Mouse (Mus musculus) kidney, embryonic 16.5 days (tissue): ENCODE measurements around the gene Nog. TPM values are rescaled to one million over a fixed set of nuclear protein-coding genes. Genes with fewer than 3 reads are reported as not detected.

Source experiments
- ATAC-seq: fragments of 200-750 bp; cut with Nextera tagmentation; 2 replicates; pipeline ENCODE4 v1.8.0; 2017; ENCODE audit warnings: moderate TSS enrichment; ENCODE audit not compliant: low FRiP score, low TSS enrichment
- H3K27ac ChIP-seq: fragments of 300-500 bp; sonication (generic); 2 replicates; pipeline ENCODE4 v1.5.1; 2014; ENCODE audit warnings: low read length
- H3K27me3 ChIP-seq: fragments of 300-500 bp; sonication (generic); 2 replicates; pipeline ENCODE4 v1.6.1; 2014; ENCODE audit warnings: low read length, control low read depth, mixed read lengths; ENCODE audit not compliant: insufficient read depth
- H3K36me3 ChIP-seq: fragments of 300-500 bp; sonication (generic); 2 replicates; pipeline ENCODE4 v1.6.1; 2014; ENCODE audit warnings: low read length, control low read depth, mixed read lengths; ENCODE audit not compliant: insufficient read depth
- H3K4me1 ChIP-seq: fragments of 300-500 bp; sonication (generic); 2 replicates; pipeline ENCODE4 v1.6.1; 2014; ENCODE audit warnings: low read length, control low read depth, mixed read lengths; ENCODE audit not compliant: insufficient read depth
- H3K4me2 ChIP-seq: fragments of 300-500 bp; sonication (generic); replicated peaks from 2 replicates; pipeline ENCODE4 v1.6.1; 2014; ENCODE audit warnings: low read depth, low read length
- H3K4me3 ChIP-seq: fragments of 300-500 bp; sonication (generic); 2 replicates; pipeline ENCODE4 v1.5.1; 2014; ENCODE audit warnings: mild to moderate bottlenecking, low read length
- H3K9ac ChIP-seq: fragments of 300-500 bp; sonication (generic); replicated peaks from 2 replicates; pipeline ENCODE4 v1.6.1; 2014; ENCODE audit warnings: low read length
- H3K9me3 ChIP-seq: fragments of 300-500 bp; sonication (generic); 2 replicates; pipeline ENCODE4 v1.6.1; 2016; ENCODE audit warnings: low read length, control low read depth
- WGBS: fragments of 180-500 bp; shearing (Covaris S2); extraction: QIAGEN DNeasy Blood & Tissue Kit; methylation state at CpG from one replicate; pipeline ENCODE4 v1.1.7; 2014; 5-methylcytosine and 5-hydroxymethylcytosine counted together
- polyA plus RNA-seq: library from polyadenylated mRNA; unstranded; fragments of >200 nt; fragmentation: Nextera tagmentation; extraction: Ambion mirVana; gene quantifications from 2 replicates; pipeline ENCODE4 v1.2.1, GENCODE M21; 2015

Gene Nog
- polyA plus RNA-seq, result 0.80 and 1.0 TPM in 2 replicates

GRCm38 (mm10) chr11:89302056-89302815 lies at the start of gene Nog:
TSS of gene Nog (minus strand) at chr11:89302332.
- H3K4me3 ChIP-seq, result peak within 1 kb of the TSS; percentile 66
- H3K27me3 ChIP-seq, result peaks cover 28% of the 10 kb centered on the region
- H3K9me3 ChIP-seq, result peaks cover 4% of the 10 kb centered on the region; the same call in 1 of the 2 replicates
- under 1% methylated on average over 75 of the region's 97 CpGs for WGBS
- peak within 1 kb of the TSS; percentile 67 for H3K9ac ChIP-seq
- H3K27ac ChIP-seq, result peak within 1 kb of the TSS; percentile 58
- peaks cover 29% of the 10 kb centered on the region for H3K4me1 ChIP-seq
- H3K36me3 ChIP-seq, result no peaks in the 10 kb centered on the region
- peak; percentile 49 for ATAC-seq
- H3K4me2 ChIP-seq, result peak within 1 kb of the TSS; percentile 97

GRCm38 (mm10) chr11:89340238-89340637 lies 38.1 kb upstream of the Nog start:
- H3K36me3 ChIP-seq, result no peaks in the 10 kb centered on the region
- no peak overlapping the region for H3K4me2 ChIP-seq
- no peak for ATAC-seq
- H3K9ac ChIP-seq, result no peak overlapping the region
- H3K9me3 ChIP-seq, result no peaks in the 10 kb centered on the region
- no peak overlapping the region for H3K4me3 ChIP-seq
- no peaks in the 10 kb centered on the region for H3K4me1 ChIP-seq
- no peaks in the 10 kb centered on the region for H3K27me3 ChIP-seq
- WGBS, result 26% methylated on average over 12 of the region's 12 CpGs
- H3K27ac ChIP-seq, result no peak overlapping the region

DNA sequence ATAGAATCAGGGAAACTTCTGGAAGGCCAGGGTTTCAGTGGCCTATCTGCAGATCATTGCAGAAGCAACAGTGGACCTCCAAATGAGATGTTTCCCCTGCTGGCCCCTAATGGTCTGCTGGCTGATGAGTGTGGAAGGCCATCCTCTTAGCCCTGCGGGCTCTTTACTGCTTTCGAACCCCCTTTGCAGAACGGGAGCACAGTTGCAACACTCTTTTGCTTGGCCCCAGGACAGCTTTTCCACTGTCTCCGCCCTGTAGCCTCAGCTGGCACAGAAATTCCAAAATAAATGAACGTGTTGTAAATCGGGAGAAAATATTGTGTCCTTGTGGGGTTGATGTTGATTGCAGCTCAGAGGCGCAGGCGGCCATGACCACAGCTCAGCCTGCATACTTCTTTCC lies 37.7 kb upstream of the Nog start:
- no peaks in the 10 kb centered on the region for H3K9me3 ChIP-seq
- H3K9ac ChIP-seq, result no peak overlapping the region
- H3K27me3 ChIP-seq, result no peaks in the 10 kb centered on the region
- ATAC-seq, result no peak
- H3K4me3 ChIP-seq, result no peak overlapping the region
- 66% methylated on average over 8 of the region's 8 CpGs for WGBS
- no peak overlapping the region for H3K27ac ChIP-seq
- H3K4me1 ChIP-seq, result no peaks in the 10 kb centered on the region
- H3K4me2 ChIP-seq, result no peak overlapping the region
- no peaks in the 10 kb centered on the region for H3K36me3 ChIP-seq

DNA sequence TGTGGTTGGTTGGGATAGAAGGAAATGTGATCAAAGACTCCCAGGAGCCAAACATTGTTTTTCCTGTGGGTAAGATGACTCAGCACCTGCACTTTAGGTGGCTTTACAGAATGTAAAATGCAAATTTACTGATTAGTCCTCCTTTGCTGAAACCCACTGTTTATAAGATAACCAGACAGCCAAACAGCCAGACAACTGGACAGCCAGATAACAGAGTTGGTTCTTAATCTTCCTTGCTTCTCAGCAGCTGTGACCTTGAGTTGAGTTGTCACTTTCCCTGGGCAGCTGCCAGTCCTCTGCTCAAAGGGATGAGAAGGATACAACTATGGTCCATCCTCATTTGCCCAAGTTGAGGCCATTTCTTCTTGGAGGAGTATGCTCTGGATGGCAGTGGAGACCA lies 35.8 kb upstream of the Nog start:
- no peak for ATAC-seq

DNA sequence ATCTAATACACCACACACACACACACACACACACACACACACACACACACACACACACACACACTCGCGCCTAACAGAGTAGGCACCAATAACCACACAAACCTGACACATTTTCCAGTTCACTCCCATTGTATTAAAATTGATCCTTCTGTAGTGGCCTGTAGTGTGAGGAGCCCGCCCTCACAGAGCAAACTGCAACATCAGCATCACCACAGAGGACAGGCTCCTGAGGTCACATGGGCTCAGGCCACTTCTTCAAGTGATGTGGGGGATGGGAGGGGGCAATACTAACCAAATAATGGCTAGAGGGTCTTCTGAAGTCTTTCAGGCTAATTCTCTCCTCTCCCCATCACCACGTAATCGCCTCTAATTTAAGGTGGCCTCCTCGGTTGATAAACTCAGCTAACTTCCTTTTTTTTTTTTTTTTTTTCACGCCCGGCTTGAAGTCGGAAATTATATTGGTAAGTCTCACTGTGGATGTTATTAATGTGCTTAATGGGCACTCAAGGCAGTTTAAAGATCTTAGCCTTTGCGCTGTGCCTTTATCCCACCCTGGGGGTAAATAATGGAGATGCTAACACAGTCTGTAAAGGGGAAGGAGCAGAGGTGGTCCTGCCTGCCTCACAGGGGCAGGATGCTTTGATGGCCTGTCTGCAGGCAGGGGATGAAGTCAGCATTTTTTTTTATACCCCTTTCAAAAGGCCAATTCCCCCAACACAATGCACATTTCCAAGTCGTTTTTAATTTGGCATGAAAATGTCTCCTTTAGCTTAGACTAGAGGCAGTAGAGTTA lies 25.2 kb upstream of the Nog start:
- no peaks in the 10 kb centered on the region for H3K4me1 ChIP-seq
- no peak overlapping the region for H3K4me2 ChIP-seq
- no peaks in the 10 kb centered on the region for H3K27me3 ChIP-seq
- ATAC-seq, result no peak
- no peak overlapping the region for H3K9ac ChIP-seq
- no peaks in the 10 kb centered on the region for H3K36me3 ChIP-seq
- H3K27ac ChIP-seq, result no peak overlapping the region
- H3K4me3 ChIP-seq, result no peak overlapping the region
- no peaks in the 10 kb centered on the region for H3K9me3 ChIP-seq
- WGBS, result 33% methylated on average over 11 of the region's 11 CpGs

More for the DNA sequence above, 35.8 kb upstream of the Nog start:
- H3K9ac ChIP-seq, result no peak overlapping the region
- no peaks in the 10 kb centered on the region for H3K4me1 ChIP-seq
- H3K4me3 ChIP-seq, result no peak overlapping the region
- H3K27me3 ChIP-seq, result no peaks in the 10 kb centered on the region
- H3K36me3 ChIP-seq, result no peaks in the 10 kb centered on the region
- H3K27ac ChIP-seq, result no peak overlapping the region
- H3K4me2 ChIP-seq, result no peak overlapping the region
- no peaks in the 10 kb centered on the region for H3K9me3 ChIP-seq

GRCm38 (mm10) chr11:89321775-89322174 lies 19.6 kb upstream of the Nog start:
- WGBS, result 93% methylated on average over 2 of the region's 2 CpGs
- no peak overlapping the region for H3K27ac ChIP-seq
- H3K27me3 ChIP-seq, result no peaks in the 10 kb centered on the region
- no peak for ATAC-seq
- H3K9me3 ChIP-seq, result no peaks in the 10 kb centered on the region
- no peak overlapping the region for H3K9ac ChIP-seq
- H3K4me1 ChIP-seq, result peaks cover 11% of the 10 kb centered on the region; the same call in 1 of the 2 replicates
- H3K4me2 ChIP-seq, result no peak overlapping the region
- H3K36me3 ChIP-seq, result no peaks in the 10 kb centered on the region
- no peak overlapping the region for H3K4me3 ChIP-seq

DNA sequence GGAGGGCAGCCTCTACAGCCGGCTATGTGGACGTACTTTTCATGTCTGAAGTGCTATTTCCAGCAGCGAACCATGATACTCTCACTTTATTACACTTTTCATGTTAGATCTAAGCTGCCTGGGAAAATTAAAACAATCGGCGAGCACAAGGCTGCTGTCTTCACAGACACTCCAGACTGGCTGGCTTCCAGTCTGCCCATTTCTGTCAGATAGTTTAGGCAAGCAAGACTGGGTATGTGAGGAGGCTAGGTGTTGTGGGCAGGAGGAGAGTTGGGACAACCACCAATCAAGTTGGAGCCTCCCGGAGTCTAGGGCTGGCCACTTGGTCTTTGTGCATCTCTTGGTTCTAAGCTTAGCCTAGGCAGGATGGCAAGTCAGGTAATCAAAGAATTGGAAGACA lies 17.5 kb upstream of the Nog start:
- Histone ChIP-seq H3K27me3 (no peaks in the 10 kb centered on the region), H3K4me1 (peaks cover 12% of the 10 kb centered on the region; the same call in 1 of the 2 replicates), H3K36me3 (no peaks in the 10 kb centered on the region), H3K4me3 (no peak overlapping the region), H3K27ac (no peak overlapping the region), H3K9ac (no peak overlapping the region), H3K9me3 (no peaks in the 10 kb centered on the region), H3K4me2 (no peak overlapping the region)
- ATAC-seq, result no peak
- WGBS, result 40% methylated on average over 6 of the region's 6 CpGs

- Histone ChIP-seq H3K9me3 (no peaks in the 10 kb centered on the region), H3K27ac (no peak overlapping the region), H3K36me3 (no peaks in the 10 kb centered on the region), H3K9ac (no peak overlapping the region), H3K4me3 (no peak overlapping the region), H3K27me3 (no peaks in the 10 kb centered on the region), H3K4me1 (peaks cover 22% of the 10 kb centered on the region; the same call in 1 of the 2 replicates), H3K4me2 (0 out of 2 replicates have a peak overlapping the region, but pooled peaks have one; percentile 18)
- ATAC-seq, result 0 out of 2 replicates have a peak, but pooled peaks have one; percentile 35
- WGBS, result 3% methylated on average over 8 of the region's 8 CpGs
Observed at GRCm38 (mm10) chr11:89318324-89318723, 16.2 kb upstream of the Nog start.

GRCm38 (mm10) chr11:89317757-89318156 lies 15.6 kb upstream of the Nog start:
- WGBS, result 71% methylated on average over 3 of the region's 3 CpGs
- Histone ChIP-seq H3K9me3 (no peaks in the 10 kb centered on the region), H3K27me3 (no peaks in the 10 kb centered on the region), H3K4me2 (no peak overlapping the region), H3K9ac (no peak overlapping the region), H3K4me1 (peaks cover 28% of the 10 kb centered on the region; the same call in 1 of the 2 replicates), H3K4me3 (no peak overlapping the region), H3K36me3 (no peaks in the 10 kb centered on the region), H3K27ac (no peak overlapping the region)
- ATAC-seq, result no peak

DNA sequence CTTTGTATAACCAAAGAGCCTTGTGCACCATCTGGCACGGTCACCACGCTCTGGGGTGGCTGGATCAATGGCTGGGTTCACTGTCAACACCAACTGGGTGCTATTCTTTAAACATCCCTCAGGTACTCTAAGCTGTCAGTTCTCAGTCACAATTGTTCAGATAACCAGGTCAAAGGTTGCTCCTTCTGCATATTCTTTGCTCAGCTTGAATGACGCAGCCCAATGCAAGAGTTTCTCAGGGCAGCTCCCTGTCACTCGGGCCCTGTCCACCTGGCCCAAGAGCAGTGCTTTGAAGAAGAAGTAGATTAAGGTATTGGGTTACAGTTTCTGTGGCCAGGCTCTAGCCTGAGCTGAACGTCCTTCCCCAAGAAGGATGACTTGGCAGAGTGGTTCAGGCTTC lies 12.2 kb upstream of the Nog start:
- 51% methylated on average over 5 of the region's 5 CpGs for WGBS
- no peak overlapping the region for H3K4me3 ChIP-seq
- no peaks in the 10 kb centered on the region for H3K27me3 ChIP-seq
- no peak overlapping the region for H3K9ac ChIP-seq
- no peaks in the 10 kb centered on the region for H3K9me3 ChIP-seq
- no peak overlapping the region for H3K4me2 ChIP-seq
- ATAC-seq, result no peak
- H3K27ac ChIP-seq, result no peak overlapping the region
- no peaks in the 10 kb centered on the region for H3K36me3 ChIP-seq
- H3K4me1 ChIP-seq, result peaks cover 49% of the 10 kb centered on the region
